Mouse (Mus musculus) stomach, postnatal 0 days (tissue): ENCODE measurements at regions not wholly inside any gene's neighbourhood (a gene's known extent, or its start where the extent isn't known, plus 50 kb on each side); places are given as distances from the start of the nearest gene placed in this dataset.

Experiments
- CTCF ChIP-seq: IDR thresholded peaks from 2 replicates; pipeline ENCODE4 v1.5.1; 2016; ENCODE audit warnings: antibody characterized with exemption, low read depth, mild to moderate bottlenecking, moderate library complexity
- EP300 ChIP-seq: optimal IDR thresholded peaks from 2 replicates; pipeline ENCODE3; 2016; ENCODE audit warnings: antibody characterized with exemption

DNA sequence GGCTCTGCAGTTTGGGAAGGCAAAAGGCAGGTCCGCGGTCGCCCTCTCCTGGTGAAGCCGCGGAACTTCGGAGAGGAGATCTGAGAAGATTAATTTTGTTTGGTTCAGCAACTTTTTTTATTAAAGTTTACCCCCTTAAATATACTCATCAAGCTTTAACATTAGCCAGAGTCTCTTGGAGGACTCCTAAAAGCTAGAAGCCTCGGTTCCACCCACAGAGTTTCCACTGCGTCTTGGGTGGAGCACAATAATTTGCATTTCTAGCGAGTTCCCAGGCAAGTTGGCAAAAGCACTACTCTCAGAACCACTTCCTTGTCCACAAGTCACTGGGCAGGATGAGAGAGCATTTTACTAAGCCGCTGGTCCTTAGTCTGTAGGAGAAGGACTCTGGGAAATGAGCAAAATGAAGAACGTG lies 72.0 kb downstream of the S1pr1 start:
- TF ChIP-seq CTCF (peak; percentile 93), EP300 (no peak)
